Mouse (Mus musculus): ENCODE results near the gene Arhgap45.

The Arhgap45 gene

DNA sequence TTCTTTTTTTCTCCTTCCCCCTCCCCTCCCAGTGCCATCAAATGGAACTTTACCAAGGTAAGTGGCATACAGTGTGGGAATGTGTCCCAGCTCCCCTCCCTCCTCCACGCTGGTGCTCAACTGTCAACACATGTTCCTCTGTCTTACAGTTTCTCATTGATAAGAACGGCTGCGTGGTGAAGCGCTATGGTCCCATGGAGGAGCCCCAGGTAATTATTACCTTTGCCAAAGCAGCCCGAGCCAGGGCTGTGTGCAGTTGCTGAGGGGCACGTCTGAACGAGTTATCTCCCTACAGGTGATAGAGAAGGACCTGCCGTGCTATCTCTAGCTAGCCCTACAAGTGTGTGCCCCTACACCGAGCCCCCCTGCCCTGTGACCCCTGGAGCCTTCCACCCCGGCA is 39.4 kb downstream of the Arhgap45 start:
- DNase-seq (ENCODE audit: low read depth) = no peak

- no peak for DNase-seq (ENCODE audit: low read depth)
Measured at GRCm38 (mm10) chr10:80056506-80056905, 40.1 kb downstream of the Arhgap45 start.

- DNase-seq (ENCODE audit: low read depth) = no peak
Measured at GRCm38 (mm10) chr10:80056976-80057682, 40.7 kb downstream of the Arhgap45 start.

DNA sequence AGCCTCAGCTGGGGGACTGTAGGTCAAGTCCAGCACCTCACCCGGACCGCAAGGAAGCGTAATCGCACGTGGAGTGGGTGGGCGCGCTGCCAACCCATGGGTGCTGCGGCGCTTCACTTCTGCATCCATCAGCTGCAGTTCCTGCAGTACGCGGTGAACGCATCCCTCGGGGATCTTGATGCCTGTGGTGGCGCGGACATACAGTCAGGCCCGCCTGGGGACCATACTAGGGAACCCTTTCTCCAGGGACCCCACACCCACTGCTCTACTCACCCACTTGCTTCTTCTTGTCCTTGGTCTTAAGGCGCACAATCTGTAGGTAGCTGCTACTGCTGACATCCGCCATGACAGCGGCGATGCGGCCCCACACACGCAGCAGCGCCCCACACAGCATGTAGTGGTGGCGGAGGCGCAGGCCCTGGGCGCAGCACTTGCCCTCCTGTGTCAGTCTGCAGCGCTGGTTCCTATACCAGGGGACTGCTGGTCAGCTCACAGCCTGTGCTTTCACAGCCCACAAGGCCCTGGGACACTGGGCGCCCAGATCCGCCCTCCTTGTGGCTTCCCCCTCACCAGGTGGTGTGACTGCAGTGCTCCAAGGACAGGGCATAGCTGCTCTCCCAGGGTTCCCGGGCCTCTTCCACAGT is 41.4 kb downstream of the Arhgap45 start:
- no peak for DNase-seq (ENCODE audit: low read depth)

DNA sequence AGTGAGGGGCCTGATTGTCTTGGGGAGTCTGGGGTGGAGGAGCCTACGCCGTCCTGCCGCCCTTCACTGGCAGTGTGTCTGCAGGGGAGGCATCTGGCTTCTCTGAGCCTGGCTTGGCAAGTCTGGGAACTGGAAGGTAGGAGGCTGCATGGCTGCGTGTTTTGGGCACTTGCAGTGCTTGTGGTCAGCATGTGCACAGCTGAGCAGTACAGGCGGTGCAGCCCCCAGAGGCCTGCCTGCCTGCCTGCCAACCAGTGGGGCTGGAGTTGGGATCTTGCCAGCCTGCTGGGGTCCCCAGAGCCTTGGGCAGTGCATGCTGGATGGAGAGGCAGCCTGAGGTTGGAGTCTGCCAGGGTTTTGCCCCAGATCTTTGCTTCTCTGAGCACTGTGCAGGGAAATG is 46.7 kb downstream of the Arhgap45 start:
- no peak for DNase-seq (ENCODE audit: low read depth)

GRCm38 (mm10) chr10:80063877-80064650 is 47.6 kb downstream of the Arhgap45 start:
- DNase-seq (ENCODE audit: low read depth) = no peak

- DNase-seq (ENCODE audit: low read depth) = no peak
Measured at GRCm38 (mm10) chr10:80069251-80069650, 52.8 kb downstream of the Arhgap45 start.

DNA sequence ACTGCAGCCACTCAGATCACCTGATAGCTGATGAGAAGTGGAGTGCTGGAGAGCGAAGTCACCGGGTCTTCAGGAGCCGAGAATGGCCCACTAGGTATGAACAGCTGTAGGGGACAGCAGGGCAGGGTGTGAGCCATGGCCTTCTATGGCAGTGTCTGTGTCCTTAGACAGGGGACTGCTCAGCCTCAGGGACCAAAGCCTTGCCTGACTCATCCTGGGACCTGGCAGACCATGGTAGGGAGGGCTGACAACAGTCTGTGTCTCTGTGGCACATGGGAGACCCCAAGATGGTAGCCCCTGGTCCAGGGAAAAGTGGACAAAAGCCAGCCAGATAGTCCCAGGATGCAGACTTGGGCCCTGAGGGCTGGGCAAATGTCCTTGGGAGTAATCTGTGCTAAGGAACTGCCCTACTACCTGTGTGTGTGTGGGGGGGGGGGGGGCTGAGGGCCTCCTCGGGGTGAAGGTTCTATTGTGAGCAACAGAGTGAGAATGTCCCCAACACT is 53.5 kb downstream of the Arhgap45 start:
- no peak for DNase-seq (ENCODE audit: low read depth)

GRCm38 (mm10) chr10:80070837-80071515 is 54.5 kb downstream of the Arhgap45 start:
- no peak for DNase-seq (ENCODE audit: low read depth)

DNA sequence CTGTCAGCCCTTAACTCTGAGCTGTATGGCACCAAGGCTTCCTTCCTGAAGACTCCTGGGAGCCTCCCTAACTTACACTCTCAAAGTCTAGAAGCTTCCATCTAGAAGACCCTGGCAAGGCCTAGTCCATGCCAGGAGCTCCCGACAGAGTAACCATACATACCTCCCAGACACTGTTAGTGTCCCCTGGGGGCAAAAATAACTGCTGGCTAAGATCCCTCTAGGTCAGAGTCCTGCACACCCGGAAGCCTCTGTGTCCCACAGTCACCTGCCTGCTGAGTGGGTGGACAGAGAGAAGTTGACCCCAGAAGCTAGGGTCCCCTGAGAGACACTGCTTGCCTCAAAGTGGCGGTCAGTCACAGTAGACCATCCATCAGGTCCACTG is 55.1 kb downstream of the Arhgap45 start:
- no peak for DNase-seq (ENCODE audit: low read depth)

GRCm38 (mm10) chr10:80072623-80073489 is 56.4 kb downstream of the Arhgap45 start:
- no peak for DNase-seq (ENCODE audit: low read depth)

- peak; percentile 88 for DNase-seq (ENCODE audit: low read depth)
Measured at GRCm38 (mm10) chr10:80074813-80075601, 58.6 kb downstream of the Arhgap45 start.

DNA sequence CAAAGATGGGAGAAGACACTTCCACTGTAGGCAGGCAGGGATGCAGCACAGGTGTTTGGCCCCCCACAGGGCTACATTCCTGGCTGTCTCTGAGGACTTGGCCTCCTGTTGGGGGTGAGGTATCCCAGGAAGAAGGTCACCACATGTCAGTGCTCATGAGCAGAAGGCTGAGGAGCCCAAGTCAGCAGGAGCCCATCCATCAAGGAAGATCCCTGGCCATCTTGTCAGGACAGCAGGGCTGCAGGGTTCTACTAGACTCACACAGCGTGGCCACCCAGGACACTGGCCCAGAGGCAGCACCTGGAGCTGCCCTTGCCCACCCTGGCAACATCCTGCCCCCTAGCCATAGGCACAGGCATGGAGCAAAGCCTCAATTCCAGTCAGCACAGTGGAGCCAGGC is 59.5 kb downstream of the Arhgap45 start:
- no peak for DNase-seq (ENCODE audit: low read depth)

GRCm38 (mm10) chr10:80076386-80076785 is 59.9 kb downstream of the Arhgap45 start:
- no peak for DNase-seq (ENCODE audit: low read depth)

DNA sequence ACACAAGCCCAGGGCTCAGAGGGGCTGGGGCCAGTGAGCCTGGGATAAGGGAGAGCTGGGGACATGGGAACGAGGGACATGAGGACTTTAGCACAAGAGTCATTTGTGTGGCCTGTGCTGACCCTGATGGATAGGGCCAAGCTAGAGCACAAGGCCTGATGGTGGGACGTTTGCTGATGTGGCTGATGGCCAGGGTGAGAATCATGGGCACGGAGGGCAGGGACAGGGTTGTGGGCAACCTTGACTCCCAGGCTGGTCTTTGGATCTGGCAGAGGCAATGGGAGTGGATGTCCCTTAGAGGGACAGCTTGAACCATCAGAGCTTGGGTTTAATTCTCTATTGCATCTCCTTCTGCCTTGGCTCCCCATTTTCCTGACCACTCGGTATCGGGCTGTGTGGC is 60.9 kb downstream of the Arhgap45 start:
- no peak for DNase-seq (ENCODE audit: low read depth)

GRCm38 (mm10) chr10:80078366-80078765 is 61.9 kb downstream of the Arhgap45 start:
- DNase-seq (ENCODE audit: low read depth) = no peak

DNA sequence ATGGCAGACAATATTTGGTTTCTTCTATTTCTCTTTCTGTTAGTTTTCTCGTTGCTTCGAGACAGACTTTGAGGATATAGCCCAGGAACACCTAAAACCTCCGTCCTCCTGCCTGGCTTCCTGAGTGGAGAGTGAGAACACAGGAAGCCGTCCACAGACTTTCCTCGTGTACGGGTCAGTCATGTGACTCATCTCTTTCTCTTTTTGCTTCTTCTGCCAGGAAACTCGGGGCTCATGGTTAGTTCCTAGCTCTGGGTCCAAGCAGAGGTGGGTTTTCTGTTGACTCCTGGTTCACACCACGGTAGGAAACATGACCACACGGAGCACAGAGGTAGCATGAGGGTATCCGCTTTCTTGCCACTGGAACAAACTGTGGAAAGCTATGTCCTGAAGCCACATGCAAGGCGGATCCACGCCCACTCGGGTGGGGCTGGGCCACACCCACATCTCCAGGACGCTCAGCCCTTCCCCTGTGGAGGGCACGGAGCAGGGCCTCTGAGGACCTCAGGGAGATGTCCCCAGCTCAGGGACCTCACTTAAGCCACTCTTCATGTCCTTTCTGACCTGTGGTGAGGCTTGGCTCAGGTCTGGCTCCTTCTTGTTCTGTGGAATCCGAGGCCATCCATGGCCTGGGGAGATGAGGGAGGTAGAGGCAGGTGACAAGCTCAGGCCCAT is 64.1 kb downstream of the Arhgap45 start:
- no peak for DNase-seq (ENCODE audit: low read depth)
